Mouse (Mus musculus): ENCODE measurements around the gene Phospho2.
A peak's percentile ranks its signal among the peaks of the same experiment; 100 is the strongest.
"Not testable (repeated sequence)": the region's sequence is repeated elsewhere in the genome, so short reads cannot be mapped to it uniquely, and the experiment has no call there.

Gene Phospho2

DNA sequence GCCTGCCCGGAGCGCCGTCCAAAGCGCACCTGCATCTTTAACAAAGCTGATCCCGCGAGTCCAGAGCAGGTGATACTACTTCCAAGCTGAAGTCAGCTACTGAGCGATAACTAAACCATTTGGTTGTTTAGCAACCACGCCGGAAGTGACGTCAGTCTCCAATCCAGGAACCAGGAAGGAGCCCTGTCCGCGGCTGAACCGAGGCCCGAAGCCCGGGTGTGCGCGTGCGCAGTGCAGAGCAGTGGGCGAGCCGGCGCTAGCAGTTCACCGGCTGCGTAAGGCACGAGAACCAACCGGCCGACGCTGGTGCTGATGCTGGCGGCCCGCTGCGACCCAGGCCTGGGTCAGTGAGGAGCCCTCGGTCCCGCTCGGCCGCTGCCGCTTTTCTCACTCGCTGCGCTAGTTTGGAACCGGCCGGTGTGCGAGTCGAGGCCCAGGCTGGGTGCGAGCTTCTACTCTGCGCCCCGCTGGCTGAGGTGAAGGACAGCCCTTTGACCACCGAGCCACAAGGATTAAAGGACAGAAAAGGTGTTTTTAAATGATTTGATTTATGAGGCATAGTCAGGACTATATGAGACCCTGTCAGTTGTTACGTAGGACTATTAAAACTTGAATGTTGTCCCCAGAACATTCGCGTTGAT, at the start of gene Phospho2, which contains the start of gene Ccdc173:
Phospho2 (plus strand) TSS at position 195 of the 641 bp plus-strand sequence.
Ccdc173 (minus strand) TSS at position 147 of the 641 bp plus-strand sequence.
- DNase-seq: peak; percentile 97

- DNase-seq: no peak
Observed at GRCm38 (mm10) chr2:69745091-69745490, 44.3 kb upstream of the Phospho2 start.

DNA sequence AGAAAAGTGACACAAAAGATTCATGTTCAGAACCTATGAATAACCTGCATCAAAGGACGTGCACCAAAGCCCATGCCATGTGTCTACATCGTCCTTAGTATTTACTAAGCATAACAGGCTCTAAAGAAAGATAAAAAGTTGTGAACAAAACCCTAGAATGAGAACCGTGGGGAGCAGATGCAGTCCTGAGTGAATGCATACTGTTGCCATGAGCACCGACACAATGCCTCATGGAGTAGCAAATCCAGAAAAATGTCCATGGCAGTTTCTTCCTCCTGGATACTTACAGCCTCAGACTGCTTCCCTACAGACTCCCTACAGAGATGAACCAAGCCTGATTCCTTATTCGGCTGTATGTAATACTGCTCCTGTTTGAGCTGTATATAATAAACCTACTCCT, 28.4 kb upstream of the Phospho2 start:
- DNase-seq: no peak

DNA sequence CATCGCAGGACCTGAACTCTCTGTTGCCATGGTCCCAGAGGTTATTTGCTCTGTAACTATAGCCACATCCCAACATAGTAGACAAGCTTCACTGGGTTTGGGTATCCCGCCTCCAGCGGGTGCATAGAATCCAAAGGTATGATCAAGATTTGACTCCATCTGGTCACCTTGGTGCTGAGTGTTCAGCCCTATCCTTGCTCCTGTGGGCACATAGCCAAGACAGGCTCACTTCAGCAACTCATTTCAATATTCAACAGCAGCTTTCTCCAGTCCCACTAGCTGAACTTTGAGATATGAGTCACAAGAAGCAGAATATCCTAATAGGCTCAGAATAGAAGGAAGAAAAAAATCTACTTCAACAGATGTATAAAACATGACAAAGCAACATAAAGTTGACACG, 26.1 kb upstream of the Phospho2 start:
- DNase-seq: no peak

GRCm38 (mm10) chr2:69764716-69765115, 24.7 kb upstream of the Phospho2 start:
- no peak for DNase-seq

GRCm38 (mm10) chr2:69773331-69773730, 16.1 kb upstream of the Phospho2 start:
- DNase-seq: no peak

DNA sequence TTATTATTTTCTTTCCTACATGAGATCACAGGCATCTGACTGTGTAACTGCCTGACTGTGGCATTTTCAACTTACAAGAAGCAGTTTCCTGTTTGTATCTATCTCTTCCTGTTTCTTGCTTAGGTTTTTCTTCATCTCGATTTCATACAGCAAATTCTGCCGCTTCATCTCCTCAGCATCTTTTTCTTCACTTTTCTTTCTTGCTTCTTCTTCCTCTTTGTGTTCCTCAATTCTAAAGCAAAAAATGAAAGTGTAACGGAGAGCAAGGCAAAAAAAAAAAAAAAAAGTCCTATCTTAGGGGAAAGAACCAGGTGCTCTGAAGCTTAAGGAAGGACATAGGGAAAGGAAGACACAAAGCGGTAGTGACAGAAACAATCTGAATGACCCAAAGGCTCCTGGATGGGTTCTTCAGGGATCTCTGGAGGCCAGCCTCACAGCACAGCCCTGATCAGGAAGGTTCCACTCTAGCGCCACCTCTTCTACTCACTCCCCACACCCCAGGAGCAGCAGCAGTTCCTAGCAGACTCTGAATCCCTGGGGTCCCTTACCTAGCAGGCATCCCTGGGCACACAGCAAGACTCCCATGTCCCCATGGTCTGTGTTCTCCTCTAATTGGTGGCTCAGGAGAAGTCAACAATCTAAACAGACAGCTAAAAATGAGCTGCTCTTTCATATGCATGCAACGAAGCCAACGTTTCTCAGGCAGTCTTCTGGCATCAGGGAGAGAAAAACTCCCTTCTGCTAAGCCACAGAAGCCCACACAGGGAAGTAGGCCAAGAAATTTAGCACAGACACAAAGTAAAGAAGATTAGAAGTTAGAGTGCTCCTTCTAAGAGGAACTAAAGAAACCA, 11.2 kb upstream of the Phospho2 start:
- no peak for DNase-seq

DNA sequence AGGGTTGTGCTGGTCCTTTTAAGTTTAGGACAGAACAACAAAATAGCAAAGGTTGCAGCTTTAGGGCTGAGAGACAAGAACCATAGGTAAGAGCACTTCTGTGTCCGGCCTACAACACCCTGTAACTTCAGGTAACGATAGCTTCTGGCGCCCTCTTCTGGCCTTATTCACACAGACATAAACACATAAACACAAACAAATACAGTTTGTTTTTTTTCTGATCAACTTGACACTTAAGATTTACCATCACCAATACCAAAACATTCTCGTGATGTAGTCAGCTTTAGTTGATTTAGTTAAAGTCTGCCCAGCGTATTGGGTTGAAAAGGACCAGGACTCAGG, 10.6 kb upstream of the Phospho2 start:
- no peak for DNase-seq

DNA sequence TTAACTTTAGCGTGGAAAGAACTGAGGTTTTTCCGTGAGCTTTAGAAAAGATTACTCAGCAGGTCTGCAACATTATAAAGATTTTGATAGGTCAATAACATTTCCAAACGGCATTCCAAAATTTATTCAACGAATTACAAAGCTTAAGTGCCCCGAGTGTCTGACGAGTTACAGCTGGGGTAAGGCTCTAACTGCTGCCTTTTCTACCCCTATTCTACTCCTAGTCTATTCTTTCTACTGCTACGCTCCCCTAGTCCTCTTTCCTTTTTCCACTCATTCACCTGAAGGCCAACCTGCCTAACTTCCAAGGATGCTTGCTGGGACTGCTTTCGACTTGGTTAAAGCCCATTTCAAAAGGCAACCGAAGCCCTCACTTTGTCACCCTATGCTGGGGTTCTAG, 449 bp upstream of the Phospho2 start:
- no peak for DNase-seq

DNA sequence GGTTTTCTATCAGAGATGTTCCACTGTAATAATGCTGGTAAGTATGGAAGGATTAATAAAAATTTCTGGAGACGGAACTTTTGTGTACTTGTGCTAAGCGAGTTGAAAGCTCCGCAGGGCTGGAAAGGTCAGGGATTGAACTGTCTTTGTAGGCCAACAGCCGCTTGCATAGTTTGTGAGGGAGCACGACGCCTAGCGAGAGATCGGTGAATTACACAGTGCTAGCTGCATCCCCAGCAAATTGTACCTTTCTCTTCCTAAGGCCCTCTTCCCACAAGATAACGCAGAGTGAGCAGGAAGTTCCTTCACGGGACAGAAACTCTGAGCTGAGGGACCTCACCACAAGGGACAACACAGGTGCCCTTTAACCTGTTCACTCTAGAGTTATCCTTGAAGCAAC, 862 bp downstream of the Phospho2 start:
- DNase-seq: peak; percentile 77

- no peak for DNase-seq
Observed at GRCm38 (mm10) chr2:69790722-69791121, 1.3 kb downstream of the Phospho2 start.

GRCm38 (mm10) chr2:69802911-69803312, 13.5 kb downstream of the Phospho2 start:
- peak; percentile 38 for DNase-seq

DNA sequence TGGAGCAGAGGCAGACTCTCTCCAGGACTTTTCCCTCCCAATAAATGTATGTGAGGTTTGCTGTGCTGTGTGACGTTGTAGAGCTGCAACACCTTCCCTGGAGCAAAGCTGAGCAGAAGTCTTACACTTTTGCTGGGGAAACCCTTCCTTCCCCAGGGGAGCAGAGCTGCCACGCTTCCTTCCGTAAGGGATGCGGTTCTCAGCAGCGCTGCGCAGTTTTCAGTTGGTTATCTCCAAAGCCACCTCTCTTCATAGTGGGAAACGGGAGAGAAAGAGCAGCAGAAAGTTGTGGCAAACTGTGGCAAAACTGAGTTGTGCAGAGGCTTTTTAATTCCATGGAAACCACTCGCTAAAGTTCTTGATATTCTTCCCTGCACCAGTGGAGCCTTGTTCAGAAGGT, 14.3 kb downstream of the Phospho2 start:
- no peak for DNase-seq

- not testable (repeated sequence) for DNase-seq
Observed at GRCm38 (mm10) chr2:69804663-69805062, 15.2 kb downstream of the Phospho2 start.

GRCm38 (mm10) chr2:69810169-69810568, 20.7 kb downstream of the Phospho2 start:
- no peak for DNase-seq

DNA sequence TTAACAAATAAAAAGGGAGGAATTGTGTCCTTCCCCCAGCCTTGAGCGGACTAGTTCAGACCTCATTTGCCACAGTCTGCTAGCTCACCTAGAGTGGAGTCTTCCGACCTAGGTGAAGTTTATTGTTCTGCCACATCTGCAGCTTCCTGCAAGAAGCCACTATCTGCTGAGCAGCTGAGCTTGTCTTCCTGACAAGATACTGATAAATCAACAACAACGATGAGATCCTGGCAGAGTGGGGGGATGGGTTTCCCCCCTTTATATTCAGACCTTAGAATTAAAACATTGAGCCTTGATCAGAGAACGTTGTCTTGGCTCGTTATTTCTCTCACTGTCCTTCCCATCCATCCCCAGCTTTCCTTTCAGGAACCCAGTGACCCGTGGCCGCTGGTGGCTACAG, 21.9 kb downstream of the Phospho2 start:
- not testable (repeated sequence) for DNase-seq

DNA sequence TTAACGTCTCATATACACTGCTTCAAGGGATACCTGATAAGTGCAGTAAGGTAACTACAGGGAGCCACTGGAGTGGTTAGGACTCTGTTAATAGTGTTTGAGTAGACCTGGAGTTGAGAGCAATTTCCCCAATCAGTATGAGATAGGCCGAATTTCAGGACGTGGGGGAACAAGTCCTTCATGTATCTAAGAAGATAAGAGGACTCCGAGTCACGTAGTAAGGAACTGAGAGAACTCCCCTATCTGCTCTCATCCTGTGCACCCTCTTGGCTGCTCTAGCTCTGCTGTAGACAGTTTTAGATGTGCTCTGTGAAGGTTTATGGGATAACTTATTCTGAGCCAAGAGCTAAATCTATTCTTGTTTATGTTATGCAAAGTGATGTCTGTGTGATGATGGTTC, 27.2 kb downstream of the Phospho2 start:
- no peak for DNase-seq

DNA sequence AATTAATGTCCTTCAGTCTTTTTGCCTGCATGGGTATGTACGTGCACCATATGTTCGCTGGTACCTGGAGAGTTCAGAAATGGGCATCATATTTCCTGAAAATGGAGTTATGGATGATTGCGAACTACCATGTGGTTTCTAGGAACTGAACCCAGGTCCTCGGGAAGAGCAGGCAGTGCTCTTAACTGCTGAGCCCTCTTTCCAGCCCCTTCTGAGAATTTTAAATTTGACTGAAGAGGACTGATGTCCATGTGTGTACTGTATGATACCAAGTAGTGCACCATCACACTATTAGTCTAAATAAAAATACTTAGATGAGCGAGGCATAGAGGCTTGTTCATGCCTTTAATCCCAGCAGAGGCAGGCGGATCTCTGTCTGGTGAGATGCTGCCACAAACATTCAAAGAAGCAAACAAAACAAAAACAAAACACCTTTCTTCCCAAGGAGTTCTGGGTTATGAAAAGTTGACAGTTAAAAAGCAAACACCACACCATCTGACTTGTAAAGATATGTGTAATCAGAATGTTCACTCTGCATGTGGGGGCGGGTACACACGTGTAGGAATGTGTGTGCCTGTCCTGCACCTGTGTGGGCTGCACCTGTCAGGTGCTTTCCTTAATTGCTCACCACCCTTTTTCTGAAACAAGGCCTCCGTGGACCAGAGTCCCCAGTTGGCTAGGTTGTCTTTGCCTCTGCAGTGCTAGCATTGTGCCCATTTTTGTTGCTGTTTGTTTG, 29.1 kb downstream of the Phospho2 start:
- no peak for DNase-seq

- DNase-seq: no peak
Observed at GRCm38 (mm10) chr2:69820201-69820600, 30.8 kb downstream of the Phospho2 start.

DNA sequence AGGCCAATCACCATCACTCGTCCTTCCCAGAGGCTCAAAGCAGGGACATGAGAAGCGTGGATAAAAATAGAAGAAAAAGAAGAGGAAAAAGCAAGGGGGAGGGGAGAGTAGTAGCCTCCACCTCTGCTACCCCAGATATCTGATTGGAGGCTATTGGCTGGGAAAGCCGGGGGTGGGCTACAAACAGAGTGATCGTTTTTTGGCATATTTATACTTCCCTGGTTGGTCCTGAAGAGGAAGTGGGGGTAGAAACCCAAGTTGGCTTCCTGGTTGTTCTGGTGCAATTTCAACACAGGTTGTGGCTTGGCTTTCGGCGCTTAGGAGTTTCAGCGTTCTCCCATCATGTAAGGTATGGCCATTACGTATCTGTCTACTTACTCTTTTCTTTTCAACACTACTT, 32.3 kb downstream of the Phospho2 start, which contains the start of gene Klhl23:
Klhl23 (plus strand) TSS at position 234 of the 400 bp plus-strand sequence.
- no peak for DNase-seq

- DNase-seq: peak; percentile 48
Observed at GRCm38 (mm10) chr2:69822361-69823128, 33.1 kb downstream of the Phospho2 start.

GRCm38 (mm10) chr2:69823129-69823677, 33.8 kb downstream of the Phospho2 start:
- no peak for DNase-seq

Measured in cerebellum, adult 11 months (tissue).